Mouse (Mus musculus) urinary bladder, postnatal 25 days (tissue): ENCODE measurements around the gene Olfr1298.

ENCODE experiments used
- DNase-seq: peaks from one replicate; pipeline ENCODE4 v3.0.0; 2022; ENCODE audit warnings: low spot score

The Olfr1298 gene

DNA sequence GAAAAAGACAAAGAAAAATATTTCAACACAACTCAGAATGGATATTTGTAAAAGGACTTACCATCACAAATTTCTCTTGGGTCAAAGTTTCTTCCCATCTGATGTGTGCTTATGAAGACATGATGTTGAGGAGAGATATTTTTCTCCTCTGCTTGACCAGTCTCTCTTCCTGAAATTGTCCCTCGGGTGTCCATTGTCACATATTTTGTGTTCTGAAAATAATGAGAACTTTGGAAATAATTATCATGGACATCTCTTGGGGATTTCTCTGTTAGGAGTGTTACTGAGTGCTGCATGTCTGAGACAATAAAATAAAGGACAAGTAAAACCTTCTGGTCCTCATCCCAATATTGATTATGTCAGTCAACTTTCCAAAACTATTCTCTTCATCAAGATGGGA is at the start of gene Olfr1298:
TSS of gene Olfr1298 (minus strand) at position 101 of the 400 bp plus-strand sequence.
- DNase-seq = no peak

GRCm38 (mm10) chr2:111661119-111661518 is 12.1 kb upstream of the Olfr1298 start, which contains the start of gene Olfr1299:
Gene Olfr1299 (plus strand): TSS chr2:111661419.
- DNase-seq = no peak

GRCm38 (mm10) chr2:111626397-111626796 is 22.6 kb downstream of the Olfr1298 start, which contains the start of gene Olfr1297:
Gene Olfr1297 (minus strand): TSS chr2:111626497.
- DNase-seq = no peak
